Mouse (Mus musculus) lung, postnatal 0 days (tissue): ENCODE results near the gene Ces1h.

ENCODE experiments used
- CTCF ChIP-seq: IDR thresholded peaks from 2 replicates; pipeline ENCODE4 v1.5.1; 2016; ENCODE audit warnings: antibody characterized with exemption, mild to moderate bottlenecking
- EP300 ChIP-seq: IDR thresholded peaks from 2 replicates; pipeline ENCODE4 v1.6.1; 2016; ENCODE audit warnings: antibody characterized with exemption, mild to moderate bottlenecking, control low read depth

- no peak for TF ChIP-seq CTCF
- TF ChIP-seq EP300, result no peak
Measured at GRCm38 (mm10) chr8:93360113-93360512, 19.4 kb downstream of the Ces1h start.
